Mouse (Mus musculus): ENCODE measurements around the gene Nmb. TPM values are rescaled to one million over a fixed set of nuclear protein-coding genes. Genes with fewer than 3 reads are reported as not detected.

The Nmb gene
- total RNA-seq, 2 experiments from 2014 or later = 3.1 to 8.6 TPM

GRCm38 (mm10) chr7:80862475-80862874 lies 42.4 kb downstream of the Nmb start:
- ATAC-seq (replicated peaks; ENCODE audit: poor library complexity) = peak; percentile 45

GRCm38 (mm10) chr7:80860729-80861274 lies 44.1 kb downstream of the Nmb start, which contains the start of gene Zscan2:
Zscan2 (plus strand) TSS chr7:80860920.
- ATAC-seq (replicated peaks; ENCODE audit: poor library complexity) = peak; percentile 84

- ATAC-seq (replicated peaks; ENCODE audit: poor library complexity) = peak; percentile 53
Measured at GRCm38 (mm10) chr7:80860227-80860626, 44.6 kb downstream of the Nmb start.

- ATAC-seq (replicated peaks; ENCODE audit: poor library complexity) = peak; percentile 70
Measured at GRCm38 (mm10) chr7:80857181-80857580, 47.7 kb downstream of the Nmb start.

GRCm38 (mm10) chr7:80855316-80855715 lies 49.6 kb downstream of the Nmb start:
- ATAC-seq (replicated peaks; ENCODE audit: poor library complexity) = no peak

- ATAC-seq (replicated peaks; ENCODE audit: poor library complexity) = no peak
Measured at GRCm38 (mm10) chr7:80853218-80853617, 51.7 kb downstream of the Nmb start.

Other genes with a start within 250 kb of the Nmb start
- gene Crtc3, start 216.2 kb downstream of the Nmb start, total RNA-seq (2015) = 18.3 and 26.9 TPM in 2 replicates
- gene Crtc3, start 216.2 kb downstream of the Nmb start, total RNA-seq (2017) = 5.6 and 16.3 TPM in 2 replicates
- 90.5 and 94.3 TPM in 2 replicates for gene Iqgap1, start 79.1 kb downstream of the Nmb start, total RNA-seq (2015)
- gene Iqgap1, start 79.1 kb downstream of the Nmb start, total RNA-seq (2017) = 81.0 and 113 TPM in 2 replicates
- 3.5 and 3.7 TPM in 2 replicates for gene Zscan2, start 44.2 kb downstream of the Nmb start, total RNA-seq (2015)
- 6.7 and 10.0 TPM in 2 replicates for gene Zscan2, start 44.2 kb downstream of the Nmb start, total RNA-seq (2017)
- 14.2 and 18.4 TPM in 2 replicates for gene Wdr73, start 3.8 kb downstream of the Nmb start, total RNA-seq (2015)
- 18.2 and 19.6 TPM in 2 replicates for gene Wdr73, start 3.8 kb downstream of the Nmb start, total RNA-seq (2017)
- gene Sec11a, start 42.7 kb upstream of the Nmb start, total RNA-seq (2015) = 219 and 228 TPM in 2 replicates
- gene Sec11a, start 42.7 kb upstream of the Nmb start, total RNA-seq (2017) = 452 and 486 TPM in 2 replicates
- 19.3 and 22.6 TPM in 2 replicates for gene Zfp592, start 88.6 kb upstream of the Nmb start, total RNA-seq (2015)
- 17.3 and 20.8 TPM in 2 replicates for gene Zfp592, start 88.6 kb upstream of the Nmb start, total RNA-seq (2017)
- gene Alpk3, start 152.5 kb upstream of the Nmb start, total RNA-seq (2015) = 0.34 and 0.35 TPM in 2 replicates
- gene Alpk3, start 152.5 kb upstream of the Nmb start, total RNA-seq (2017) = 0.67 and 0.95 TPM in 2 replicates
- gene Slc28a1, start 209.7 kb upstream of the Nmb start, total RNA-seq (2015) = not detected in 2 replicates
- not detected in 2 replicates for gene Slc28a1, start 209.7 kb upstream of the Nmb start, total RNA-seq (2017)

Measured in megakaryocyte progenitor cell, adult 5-6 weeks (primary cell).